In the genomic region with DNA sequence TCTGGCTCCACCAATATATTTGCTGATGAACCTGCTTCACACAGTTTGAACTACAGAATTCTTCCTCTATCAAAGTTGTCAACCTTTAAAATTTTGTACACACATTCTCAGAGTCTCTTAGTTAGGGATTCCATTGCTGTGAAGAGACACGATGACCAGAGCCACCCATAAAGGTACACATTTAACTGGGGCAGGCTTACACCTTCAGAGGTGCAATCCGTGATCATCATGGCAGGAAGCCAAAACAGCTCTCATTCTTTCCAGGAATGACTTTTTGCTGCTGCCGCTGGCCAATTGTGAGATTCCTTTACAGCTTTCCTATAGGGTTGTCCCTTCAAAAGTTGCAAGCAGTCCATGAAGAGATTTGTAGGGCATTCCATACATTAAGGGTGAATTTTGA, we compare ENCODE assay signal across 8 mouse cellular contexts.
"Had no signal": no experiment of that assay in that cellular context is flagged by ENCODE, and none has a peak within 500 bp of the region (broad histone marks: within the 10 kb centered on the region; RNA-seq: fewer than 3 reads in every experiment).

No protein-coding gene starts in this region.

- DNase-seq: kidney, postnatal 10 days; kidney, postnatal 4 days; liver, embryonic 13.5 days; liver, postnatal 0 days; lung, postnatal 36 days; right cerebral cortex, postnatal 14 days; thymus, adult 2 months; thymus, postnatal 25 days had no signal
